Mouse (Mus musculus): Measurements from ENCODE around the gene Specc1.

DNA sequence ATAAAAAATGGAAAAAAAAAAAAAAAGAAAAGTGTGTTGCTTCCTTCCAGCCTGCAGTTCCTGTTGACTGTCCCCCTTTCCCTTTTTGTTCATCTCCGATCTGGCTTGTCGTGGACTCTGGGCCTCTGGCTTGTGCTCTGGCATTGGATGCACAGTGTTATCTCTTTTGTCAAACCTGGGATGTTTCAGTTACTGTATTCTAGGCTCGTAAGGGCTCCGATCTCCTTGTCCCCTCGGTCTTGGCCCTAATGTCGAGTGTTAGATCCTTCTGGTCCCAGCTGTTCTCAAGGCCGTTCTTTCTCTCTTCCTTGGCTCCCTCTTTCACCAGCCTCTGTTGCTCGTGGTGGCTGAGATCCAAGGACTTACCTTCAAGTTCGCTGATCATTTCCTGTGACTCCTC, 26.3 kb downstream of the Specc1 start:
- no peak for TF ChIP-seq CTCF (IDR thresholded peaks at IDR 0.05; ENCODE audit: borderline replicate concordance, insufficient read depth, low read depth, low read length)
- TF ChIP-seq POLR2A (IDR thresholded peaks at IDR 0.05; ENCODE audit: borderline replicate concordance, insufficient read depth, low read length): no peak
